Mouse (Mus musculus) heart, embryonic 14.5 days (tissue): ENCODE measurements at regions not wholly inside any gene's neighbourhood (a gene's known extent, or its start where the extent isn't known, plus 50 kb on each side); places are given as distances from the start of the nearest gene placed in this dataset.

Experiments
- ATAC-seq: fragments of 200-750 bp; cut with Nextera tagmentation; 2 replicates; pipeline ENCODE4 v1.8.0; 2017; ENCODE audit warnings: low read depth, moderate TSS enrichment; ENCODE audit not compliant: insufficient number of reproducible peaks, insufficient read depth, low FRiP score
- H3K27ac ChIP-seq, 2 experiments: fragments of 200-500 bp in 1 of 2; fragments of 300-500 bp in 1 of 2; sonication (generic) in 1 of 2; replicated peaks in 1 of 2; 2 replicates each; pipeline ENCODE4 v1.5.1; 2012 to 2014; ENCODE audit warnings: low read depth in 2 of 2, low read length in 2 of 2, control low read depth in 1 of 2, mild to moderate bottlenecking in 1 of 2, mixed read lengths in 1 of 2; ENCODE audit not compliant: control insufficient read depth in 1 of 2, insufficient read depth in 1 of 2
- H3K27me3 ChIP-seq: fragments of 300-500 bp; sonication (generic); 2 replicates; pipeline ENCODE4 v1.6.1; 2014; ENCODE audit warnings: mild to moderate bottlenecking, low read length, control low read depth; ENCODE audit not compliant: control insufficient read depth, insufficient read depth
- H3K36me3 ChIP-seq: fragments of 300-500 bp; sonication (generic); 2 replicates; pipeline ENCODE4 v1.6.1; 2014; ENCODE audit warnings: mild to moderate bottlenecking, control low read depth, low read length, mixed read lengths; ENCODE audit not compliant: control insufficient read depth, insufficient read depth
- H3K4me1 ChIP-seq, 2 experiments: fragments of 200-500 bp in 1 of 2; fragments of 300-500 bp in 1 of 2; sonication (generic) in 1 of 2; 2 replicates each; pipeline ENCODE4 v1.6.1; 2012 to 2014; ENCODE audit warnings: low read length in 2 of 2, control low read depth in 1 of 2, mixed read lengths in 1 of 2; ENCODE audit not compliant: control insufficient read depth in 2 of 2, insufficient read depth in 2 of 2
- H3K4me2 ChIP-seq: fragments of 300-500 bp; sonication (generic); 2 replicates; pipeline ENCODE4 v1.6.1; 2014; ENCODE audit warnings: mild to moderate bottlenecking, low read length
- H3K4me3 ChIP-seq, 2 experiments: fragments of 200-500 bp in 1 of 2; fragments of 300-500 bp in 1 of 2; sonication (generic) in 1 of 2; 2 replicates each; pipeline ENCODE4 v1.5.1; 2012 to 2014; ENCODE audit warnings: low read length in 2 of 2, mild to moderate bottlenecking in 2 of 2, control low read depth in 1 of 2, low read depth in 1 of 2, moderate library complexity in 1 of 2; ENCODE audit not compliant: control insufficient read depth in 1 of 2, insufficient read depth in 1 of 2
- H3K9ac ChIP-seq: fragments of 300-500 bp; sonication (generic); 2 replicates; pipeline ENCODE4 v1.6.1; 2014; ENCODE audit warnings: mild to moderate bottlenecking, low read length
- H3K9me3 ChIP-seq: fragments of 300-500 bp; sonication (generic); 2 replicates; pipeline ENCODE4 v1.6.1; 2016; ENCODE audit warnings: low read length, control low read depth; ENCODE audit not compliant: control insufficient read depth
- WGBS: fragments of 180-500 bp; shearing (Covaris S2); extraction: QIAGEN DNeasy Blood & Tissue Kit; methylation state at CpG from one replicate; pipeline ENCODE4 v1.1.7; 2014; 5-methylcytosine and 5-hydroxymethylcytosine counted together

DNA sequence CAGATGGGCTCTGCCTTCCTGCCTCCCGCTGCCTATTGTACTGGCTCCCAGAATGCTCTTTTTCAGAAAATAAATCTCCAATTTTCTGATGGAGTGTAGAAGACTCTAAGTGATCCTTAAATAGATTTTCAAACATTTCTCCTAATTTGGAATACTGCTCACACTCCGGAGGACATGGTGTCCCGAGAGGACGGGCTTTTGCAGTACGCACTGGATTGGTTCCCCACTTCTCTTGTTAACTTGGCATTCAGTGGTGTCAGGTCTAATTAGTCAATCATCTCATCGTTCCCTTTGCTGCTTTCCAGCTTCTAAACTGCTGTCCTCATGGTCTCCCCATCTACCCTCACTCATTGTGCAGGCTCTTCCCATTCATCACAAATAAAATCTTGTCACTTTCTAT, 529.5 kb upstream of the Gulo start:
- Histone ChIP-seq H3K27ac (no peak overlapping the region), H3K9ac (no peak overlapping the region), H3K4me1 (no peaks in the 10 kb centered on the region), H3K9me3 (no peaks in the 10 kb centered on the region), H3K4me3 (no peak overlapping the region), H3K4me2 (no peak overlapping the region), H3K36me3 (no peaks in the 10 kb centered on the region), H3K27me3 (no peaks in the 10 kb centered on the region)
- ATAC-seq: no peak
- 80% methylated on average over 6 of the region's 6 CpGs for WGBS

DNA sequence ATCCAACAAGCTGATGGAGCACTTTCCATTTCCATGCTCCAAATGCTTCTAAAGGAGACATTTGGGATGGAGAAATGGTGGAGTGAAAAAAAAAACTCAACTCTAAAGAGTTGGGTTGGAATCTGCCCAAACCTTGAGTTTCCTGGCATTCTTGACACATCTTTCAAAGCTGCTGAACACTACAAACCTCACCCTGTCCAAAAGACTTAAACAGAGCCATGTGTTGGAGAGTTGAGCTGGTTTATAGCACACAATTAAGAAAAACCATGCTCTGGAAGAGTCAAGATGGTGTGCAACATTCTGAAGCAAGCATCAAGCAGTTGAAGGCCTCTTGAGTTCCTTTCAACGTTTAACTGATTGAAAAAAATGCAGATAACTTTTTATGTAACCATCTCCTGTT, 525.7 kb upstream of the Gulo start:
- no peak overlapping the region for H3K4me2 ChIP-seq
- 48% methylated on average over 1 of the region's 1 CpGs for WGBS

DNA sequence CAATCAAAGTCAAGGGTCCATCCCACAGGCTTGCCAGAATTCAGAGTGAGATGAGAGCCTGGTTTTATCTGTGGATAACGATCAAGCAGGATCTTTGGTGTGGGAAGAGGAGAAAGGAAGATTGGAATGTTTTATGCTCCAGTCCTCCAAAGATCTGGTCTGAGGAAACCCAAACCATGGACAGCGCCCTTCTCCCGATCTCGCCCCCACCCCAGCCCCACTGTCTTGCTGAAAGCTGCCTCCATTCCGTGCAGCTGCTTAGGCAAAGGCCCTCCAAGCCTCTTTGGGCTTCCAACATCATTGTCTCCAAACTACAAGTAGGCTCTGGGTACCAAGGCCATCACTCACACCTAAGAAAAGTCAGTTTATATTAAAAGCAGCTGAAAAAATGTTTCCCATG, 519.1 kb upstream of the Gulo start:
- no peak overlapping the region for H3K27ac ChIP-seq
- no peak overlapping the region for H3K4me3 ChIP-seq
- H3K27me3 ChIP-seq: no peaks in the 10 kb centered on the region
- no peak for ATAC-seq
- H3K9ac ChIP-seq: no peak overlapping the region
- no peaks in the 10 kb centered on the region for H3K4me1 ChIP-seq
- no peak overlapping the region for H3K4me2 ChIP-seq
- no peaks in the 10 kb centered on the region for H3K9me3 ChIP-seq
- H3K36me3 ChIP-seq: no peaks in the 10 kb centered on the region
- WGBS: 25% methylated on average over 5 of the region's 5 CpGs

More for the DNA sequence above, 525.7 kb upstream of the Gulo start:
- no peak overlapping the region for H3K27ac ChIP-seq
- no peak overlapping the region for H3K4me3 ChIP-seq
- no peaks in the 10 kb centered on the region for H3K36me3 ChIP-seq
- H3K9me3 ChIP-seq: no peaks in the 10 kb centered on the region
- no peaks in the 10 kb centered on the region for H3K27me3 ChIP-seq
- H3K4me1 ChIP-seq: no peaks in the 10 kb centered on the region
- H3K9ac ChIP-seq: no peak overlapping the region
- no peak for ATAC-seq

DNA sequence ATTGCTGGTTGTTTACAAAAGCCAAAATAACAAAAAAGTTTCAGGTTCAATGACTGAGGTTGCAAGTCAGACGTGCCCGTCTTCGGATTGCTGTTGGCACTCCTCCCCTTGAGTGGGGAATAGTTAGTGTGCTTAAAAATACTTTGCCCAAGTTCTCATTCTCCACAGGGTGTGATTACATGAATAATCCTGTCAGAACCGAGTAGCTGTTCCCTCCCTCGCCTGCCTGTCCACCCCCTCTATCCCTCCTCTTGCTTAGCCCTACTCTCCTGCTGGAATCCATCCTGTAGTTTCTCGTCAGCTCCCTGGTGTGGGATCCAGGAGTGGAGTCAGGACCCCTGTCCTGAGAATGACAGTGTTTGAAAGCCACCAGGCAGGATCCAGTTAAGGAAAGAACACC, 518.1 kb upstream of the Gulo start:
- Histone ChIP-seq H3K36me3 (no peaks in the 10 kb centered on the region), H3K4me3 (no peak overlapping the region), H3K27me3 (no peaks in the 10 kb centered on the region), H3K27ac (no peak overlapping the region), H3K4me1 (no peaks in the 10 kb centered on the region), H3K9me3 (no peaks in the 10 kb centered on the region), H3K4me2 (no peak overlapping the region), H3K9ac (no peak overlapping the region)
- 53% methylated on average over 6 of the region's 6 CpGs for WGBS
- no peak for ATAC-seq

DNA sequence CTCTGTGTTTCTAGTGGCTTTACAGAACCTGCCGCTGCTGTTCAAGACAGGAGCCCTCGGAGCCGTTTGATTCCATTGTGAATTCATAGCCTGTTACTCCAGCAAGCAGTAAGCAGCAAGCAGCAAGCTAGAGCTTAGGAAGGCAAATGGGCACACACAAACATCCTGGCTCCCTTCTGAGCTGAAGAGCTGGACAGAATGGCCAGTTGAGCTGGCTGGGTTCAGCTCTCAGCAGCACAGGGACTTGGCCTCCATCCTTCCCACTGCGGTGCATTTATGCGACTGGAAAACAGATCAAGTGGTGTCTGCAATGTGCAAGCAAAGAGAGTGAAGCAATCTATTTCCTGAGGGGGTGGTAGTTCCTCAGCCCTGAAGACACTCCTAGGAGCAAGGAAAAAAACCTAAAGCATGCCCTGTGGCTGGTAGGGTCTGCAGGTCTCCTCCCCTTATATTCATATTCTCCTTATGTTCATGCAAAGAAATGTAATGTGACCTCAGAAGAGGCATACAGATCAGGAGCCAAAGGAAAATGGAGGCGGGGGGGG, 513.9 kb upstream of the Gulo start:
- no peaks in the 10 kb centered on the region for H3K27me3 ChIP-seq
- H3K9me3 ChIP-seq: no peaks in the 10 kb centered on the region
- H3K27ac ChIP-seq: no peak overlapping the region
- ATAC-seq: no peak
- H3K9ac ChIP-seq: no peak overlapping the region
- H3K4me3 ChIP-seq: no peak overlapping the region
- no peak overlapping the region for H3K4me2 ChIP-seq
- no peaks in the 10 kb centered on the region for H3K36me3 ChIP-seq
- H3K4me1 ChIP-seq: no peaks in the 10 kb centered on the region
- 80% methylated on average over 6 of the region's 6 CpGs for WGBS

DNA sequence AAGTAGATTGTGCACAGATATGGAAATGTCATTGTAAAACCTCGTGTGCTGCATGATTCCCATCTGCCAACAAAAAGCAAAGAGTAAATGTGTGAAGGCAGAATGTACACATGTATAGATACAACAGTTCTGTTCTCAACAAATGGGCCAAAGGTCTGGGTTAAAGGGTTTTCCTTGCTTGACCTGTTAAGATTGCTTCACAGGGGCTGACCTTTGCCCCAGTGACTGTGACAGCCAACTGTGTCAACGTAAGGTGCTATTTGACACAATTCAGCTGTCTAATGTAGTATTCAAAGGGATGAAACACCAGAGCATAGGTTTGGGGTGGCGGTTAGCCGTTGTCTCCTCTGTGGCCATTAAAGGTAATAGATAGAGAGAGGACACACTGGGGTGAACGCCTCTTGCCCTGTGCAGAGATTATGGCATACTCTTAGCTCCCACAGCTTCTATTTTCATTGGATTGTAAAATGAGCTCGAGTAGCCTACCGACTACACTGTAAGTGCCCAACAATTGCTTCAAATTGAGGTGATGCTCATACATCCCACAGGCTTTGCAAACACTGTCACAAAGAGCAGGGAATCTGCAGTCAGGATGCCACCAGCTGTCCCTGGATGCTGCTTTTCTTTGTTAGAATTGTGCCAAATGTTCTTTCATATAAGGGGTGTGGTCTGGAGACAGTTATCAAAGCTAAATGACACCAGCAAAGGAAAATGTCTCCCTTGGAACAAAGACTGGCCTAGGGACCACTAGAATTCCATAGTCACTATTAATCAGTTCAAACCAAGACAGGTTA, 513.0 kb upstream of the Gulo start:
- 65% methylated on average over 7 of the region's 7 CpGs for WGBS
- no peak overlapping the region for H3K4me2 ChIP-seq
- H3K27me3 ChIP-seq: no peaks in the 10 kb centered on the region
- no peak overlapping the region for H3K9ac ChIP-seq
- no peaks in the 10 kb centered on the region for H3K4me1 ChIP-seq
- no peaks in the 10 kb centered on the region for H3K36me3 ChIP-seq
- H3K9me3 ChIP-seq: no peaks in the 10 kb centered on the region
- no peak overlapping the region for H3K4me3 ChIP-seq
- ATAC-seq: no peak
- no peak overlapping the region for H3K27ac ChIP-seq

DNA sequence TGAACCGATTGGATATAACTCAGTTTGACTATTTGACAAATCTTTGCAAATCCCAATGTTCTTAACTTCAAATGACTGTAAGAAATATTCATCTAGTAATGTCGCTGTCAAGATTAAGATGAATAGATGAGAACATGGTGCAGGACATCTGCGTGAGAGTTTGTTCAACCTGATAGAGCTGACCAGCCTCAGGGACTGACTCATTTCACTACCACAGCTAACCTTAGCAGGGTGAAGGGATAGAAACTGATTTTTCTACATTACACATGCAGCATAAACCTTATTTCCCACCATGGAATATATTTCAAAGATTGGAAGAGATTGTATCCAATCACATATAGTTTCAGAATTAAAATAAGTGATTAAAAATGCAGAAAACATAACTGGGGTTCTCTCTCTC, 507.8 kb upstream of the Gulo start:
- no peak overlapping the region for H3K9ac ChIP-seq
- H3K27ac ChIP-seq: no peak overlapping the region
- ATAC-seq: no peak
- WGBS: 83% methylated on average over 3 of the region's 3 CpGs
- no peaks in the 10 kb centered on the region for H3K27me3 ChIP-seq
- no peaks in the 10 kb centered on the region for H3K4me1 ChIP-seq
- no peaks in the 10 kb centered on the region for H3K36me3 ChIP-seq
- no peak overlapping the region for H3K4me2 ChIP-seq
- no peak overlapping the region for H3K4me3 ChIP-seq
- H3K9me3 ChIP-seq: no peaks in the 10 kb centered on the region

DNA sequence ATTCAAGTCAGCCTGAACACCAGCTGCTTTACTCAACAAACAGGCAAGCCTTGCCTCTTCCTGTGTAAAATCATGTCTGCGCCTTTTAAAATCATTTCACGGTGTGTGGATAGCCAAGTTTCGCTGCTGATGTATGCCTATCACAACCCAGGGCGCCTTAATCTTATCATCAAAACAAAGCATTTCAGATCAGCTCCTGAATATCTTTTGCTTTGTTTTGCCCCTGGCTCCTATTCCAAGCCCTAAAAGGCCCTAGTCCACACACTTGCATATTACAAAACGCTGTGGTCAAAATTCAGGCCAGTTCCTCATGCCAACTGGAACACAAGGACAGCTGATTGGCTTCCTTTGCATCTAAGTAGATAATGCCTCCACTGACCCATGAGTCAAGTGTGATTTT, 501.7 kb upstream of the Gulo start:
- H3K36me3 ChIP-seq: no peaks in the 10 kb centered on the region
- no peak overlapping the region for H3K4me3 ChIP-seq
- no peak overlapping the region for H3K9ac ChIP-seq
- no peaks in the 10 kb centered on the region for H3K9me3 ChIP-seq
- no peak overlapping the region for H3K27ac ChIP-seq
- H3K4me2 ChIP-seq: no peak overlapping the region
- WGBS: 70% methylated on average over 5 of the region's 5 CpGs
- H3K4me1 ChIP-seq: no peaks in the 10 kb centered on the region
- no peak for ATAC-seq
- H3K27me3 ChIP-seq: no peaks in the 10 kb centered on the region
